Mouse (Mus musculus) limb, embryonic 10.5 days (tissue): ENCODE data around the gene Pex14. TPM values are rescaled to one million over a fixed set of nuclear protein-coding genes. Genes with fewer than 3 reads are reported as not detected.

Experiments
- DNase-seq: peaks from one replicate; pipeline ENCODE4 v3.0.0-alpha.2; 2017; ENCODE audit warnings: low spot score
- H3K27ac ChIP-seq: fragments of 300-500 bp; sonication (generic); 2 replicates; pipeline ENCODE4 v1.5.1; 2016; ENCODE audit warnings: mild to moderate bottlenecking
- H3K27me3 ChIP-seq: fragments of 300-500 bp; sonication (generic); 2 replicates; pipeline ENCODE4 v1.6.1; 2016; ENCODE audit warnings: low read depth, mild to moderate bottlenecking; ENCODE audit not compliant: poor library complexity, severe bottlenecking
- H3K36me3 ChIP-seq: fragments of 300-500 bp; sonication (generic); 2 replicates; pipeline ENCODE4 v1.6.1; 2016; ENCODE audit warnings: mild to moderate bottlenecking, moderate library complexity
- H3K4me1 ChIP-seq: fragments of 300-500 bp; sonication (generic); 2 replicates; pipeline ENCODE4 v1.6.1; 2016
- H3K4me3 ChIP-seq: fragments of 300-500 bp; sonication (generic); 2 replicates; pipeline ENCODE4 v1.5.1; 2016; ENCODE audit warnings: mild to moderate bottlenecking, moderate library complexity
- H3K9me3 ChIP-seq: fragments of 300-500 bp; sonication (generic); replicated peaks from 2 replicates; pipeline ENCODE4 v1.6.1; 2016; ENCODE audit warnings: mild to moderate bottlenecking
- WGBS: fragments of 180-500 bp; shearing (Covaris S2); methylation state at CpG from one replicate; pipeline ENCODE4 v1.1.7; 2016; 5-methylcytosine and 5-hydroxymethylcytosine counted together
- polyA plus RNA-seq: library from polyadenylated mRNA; unstranded; fragments of >200 nt; fragmentation: Nextera tagmentation; extraction: Ambion mirVana; gene quantifications from 2 replicates; pipeline ENCODE4 v1.2.1, GENCODE M21; 2016

The Pex14 gene
- polyA plus RNA-seq, 1 experiment from 2014 or later: 66.1 TPM

- WGBS: 86% methylated on average over 8 of the region's 8 CpGs
- Histone ChIP-seq H3K4me3 (no peak overlapping the region), H3K4me1 (no peaks in the 10 kb centered on the region), H3K27me3 (no peaks in the 10 kb centered on the region), H3K27ac (no peak overlapping the region), H3K36me3 (peaks cover 33% of the 10 kb centered on the region), H3K9me3 (no peaks in the 10 kb centered on the region)
- no peak for DNase-seq
Measured at GRCm38 (mm10) chr4:149091364-149091763, 8.3 kb downstream of the Pex14 start.

GRCm38 (mm10) chr4:149085381-149085780 lies 14.3 kb downstream of the Pex14 start:
- no peak for DNase-seq
- 79% methylated on average over 5 of the region's 5 CpGs for WGBS
- no peaks in the 10 kb centered on the region for H3K9me3 ChIP-seq
- no peak overlapping the region for H3K27ac ChIP-seq
- H3K4me3 ChIP-seq: no peak overlapping the region
- peaks cover 21% of the 10 kb centered on the region; the same call in 1 of the 2 replicates for H3K36me3 ChIP-seq
- no peaks in the 10 kb centered on the region for H3K27me3 ChIP-seq
- H3K4me1 ChIP-seq: peaks cover 7% of the 10 kb centered on the region

- H3K36me3 ChIP-seq: peaks cover 25% of the 10 kb centered on the region
- H3K27me3 ChIP-seq: no peaks in the 10 kb centered on the region
- no peak overlapping the region for H3K4me3 ChIP-seq
- H3K4me1 ChIP-seq: peaks cover 14% of the 10 kb centered on the region
- DNase-seq: no peak
- 91% methylated on average over 17 of the region's 17 CpGs for WGBS
- H3K27ac ChIP-seq: no peak overlapping the region
- no peaks in the 10 kb centered on the region for H3K9me3 ChIP-seq
Measured at GRCm38 (mm10) chr4:149081528-149081927, 18.1 kb downstream of the Pex14 start.

- 91% methylated on average over 8 of the region's 8 CpGs for WGBS
- peaks cover 16% of the 10 kb centered on the region for H3K4me1 ChIP-seq
- no peak overlapping the region for H3K27ac ChIP-seq
- no peaks in the 10 kb centered on the region for H3K9me3 ChIP-seq
- no peak for DNase-seq
- H3K36me3 ChIP-seq: peaks cover 27% of the 10 kb centered on the region
- H3K27me3 ChIP-seq: no peaks in the 10 kb centered on the region
- no peak overlapping the region for H3K4me3 ChIP-seq
Measured at GRCm38 (mm10) chr4:149080111-149080510, 19.6 kb downstream of the Pex14 start.

- WGBS: 80% methylated on average over 6 of the region's 6 CpGs
- Histone ChIP-seq H3K4me3 (no peak overlapping the region), H3K27me3 (no peaks in the 10 kb centered on the region), H3K27ac (no peak overlapping the region), H3K4me1 (peaks cover 16% of the 10 kb centered on the region), H3K36me3 (peaks cover 29% of the 10 kb centered on the region), H3K9me3 (no peaks in the 10 kb centered on the region)
- DNase-seq: no peak
Measured at GRCm38 (mm10) chr4:149079629-149080028, 20.0 kb downstream of the Pex14 start.

GRCm38 (mm10) chr4:149078261-149078660 lies 21.4 kb downstream of the Pex14 start:
- WGBS: 65% methylated on average over 4 of the region's 4 CpGs
- Histone ChIP-seq H3K9me3 (no peaks in the 10 kb centered on the region), H3K4me3 (no peak overlapping the region), H3K4me1 (peaks cover 16% of the 10 kb centered on the region), H3K27me3 (no peaks in the 10 kb centered on the region), H3K36me3 (peaks cover 36% of the 10 kb centered on the region), H3K27ac (no peak overlapping the region)
- DNase-seq: no peak

GRCm38 (mm10) chr4:149075871-149076575 lies 23.7 kb downstream of the Pex14 start:
- peaks cover 17% of the 10 kb centered on the region for H3K4me1 ChIP-seq
- H3K36me3 ChIP-seq: peaks cover 46% of the 10 kb centered on the region
- H3K9me3 ChIP-seq: no peaks in the 10 kb centered on the region
- no peak overlapping the region for H3K27ac ChIP-seq
- H3K4me3 ChIP-seq: no peak overlapping the region
- peak; percentile 73 for DNase-seq
- no peaks in the 10 kb centered on the region for H3K27me3 ChIP-seq
- WGBS: 43% methylated on average over 10 of the region's 10 CpGs

GRCm38 (mm10) chr4:149075073-149075472 lies 24.6 kb downstream of the Pex14 start:
- no peaks in the 10 kb centered on the region for H3K9me3 ChIP-seq
- peaks cover 26% of the 10 kb centered on the region for H3K4me1 ChIP-seq
- no peak overlapping the region for H3K4me3 ChIP-seq
- no peak overlapping the region for H3K27ac ChIP-seq
- H3K27me3 ChIP-seq: no peaks in the 10 kb centered on the region
- DNase-seq: no peak
- H3K36me3 ChIP-seq: peaks cover 44% of the 10 kb centered on the region
- 96% methylated on average over 13 of the region's 13 CpGs for WGBS

- H3K36me3 ChIP-seq: peaks cover 37% of the 10 kb centered on the region
- H3K4me3 ChIP-seq: no peak overlapping the region
- no peaks in the 10 kb centered on the region for H3K9me3 ChIP-seq
- H3K27ac ChIP-seq: no peak overlapping the region; the same call in 1 of the 2 replicates
- WGBS: 84% methylated on average over 22 of the region's 22 CpGs
- no peak for DNase-seq
- no peaks in the 10 kb centered on the region for H3K27me3 ChIP-seq
- peaks cover 39% of the 10 kb centered on the region for H3K4me1 ChIP-seq
Measured at GRCm38 (mm10) chr4:149066672-149067551, 32.8 kb downstream of the Pex14 start.

GRCm38 (mm10) chr4:149064061-149064854 lies 35.4 kb downstream of the Pex14 start:
- DNase-seq: no peak
- Histone ChIP-seq H3K27me3 (no peaks in the 10 kb centered on the region), H3K4me3 (no peak overlapping the region), H3K4me1 (peaks cover 39% of the 10 kb centered on the region), H3K36me3 (peaks cover 26% of the 10 kb centered on the region), H3K27ac (no peak overlapping the region), H3K9me3 (no peaks in the 10 kb centered on the region)
- 90% methylated on average over 23 of the region's 23 CpGs for WGBS

- peaks cover 16% of the 10 kb centered on the region; the same call in 1 of the 2 replicates for H3K36me3 ChIP-seq
- no peak for DNase-seq
- peaks cover 55% of the 10 kb centered on the region for H3K4me1 ChIP-seq
- no peaks in the 10 kb centered on the region for H3K27me3 ChIP-seq
- H3K9me3 ChIP-seq: no peaks in the 10 kb centered on the region
- H3K27ac ChIP-seq: no peak overlapping the region
- H3K4me3 ChIP-seq: no peak overlapping the region
- 39% methylated on average over 21 of the region's 21 CpGs for WGBS
Measured at GRCm38 (mm10) chr4:149062406-149063318, 37.0 kb downstream of the Pex14 start.

GRCm38 (mm10) chr4:149061432-149061718 lies 38.3 kb downstream of the Pex14 start:
- Histone ChIP-seq H3K4me3 (no peak overlapping the region), H3K27ac (no peak overlapping the region), H3K4me1 (peaks cover 65% of the 10 kb centered on the region), H3K9me3 (no peaks in the 10 kb centered on the region), H3K27me3 (no peaks in the 10 kb centered on the region), H3K36me3 (peaks cover 5% of the 10 kb centered on the region; the same call in 1 of the 2 replicates)
- DNase-seq: no peak
- WGBS: 82% methylated on average over 13 of the region's 13 CpGs
